ENCODE assay signal across 9 mouse cellular contexts in genomic region chr10:84531576-84531975, GRCm38 (mm10). TPM values are rescaled to one million over a fixed set of nuclear protein-coding genes. Genes with fewer than 3 reads are reported as not detected.
DNase-seq lines count a peak whose midpoint lies in the region; ATAC-seq and TF ChIP-seq lines count a peak whose summit lies in the region.
"Had no signal": no experiment of that assay in that cellular context is flagged by ENCODE, and none has a peak within 500 bp of the region (broad histone marks: within the 10 kb centered on the region; RNA-seq: fewer than 3 reads in every experiment).

No protein-coding gene starts in this region.

- no peak for TF ChIP-seq CTCF in hindbrain, postnatal 0 days (IDR thresholded peaks at IDR 0.05; ENCODE audit: low read depth)

- peak overlapping the region; percentile 78 for H3K4me2 ChIP-seq in heart, embryonic 15.5 days
- H3K4me2 ChIP-seq in embryonic facial prominence, embryonic 11.5 days (ENCODE audit: low read depth, low read length): peak overlapping the region; percentile 51
- peak overlapping the region; percentile 66 for H3K4me2 ChIP-seq in hindbrain, postnatal 0 days (ENCODE audit: low read depth, low read length)
- H3K4me2 ChIP-seq in midbrain, embryonic 14.5 days (ENCODE audit: low read length): peak overlapping the region; percentile 60

- WGBS in heart, embryonic 15.5 days: 81% methylated on average over 4 of the region's 4 CpGs
- WGBS in embryonic facial prominence, embryonic 11.5 days: 88% methylated on average over 4 of the region's 4 CpGs
- WGBS in hindbrain, postnatal 0 days: 81% methylated on average over 4 of the region's 4 CpGs
- 62% methylated on average over 4 of the region's 4 CpGs for WGBS in midbrain, embryonic 14.5 days

- H3K9ac ChIP-seq in heart, embryonic 15.5 days: peak overlapping the region; percentile 94; the same call in 1 of the 2 replicates
- H3K9ac ChIP-seq in embryonic facial prominence, embryonic 11.5 days (replicated peaks; ENCODE audit: low read length): no peak overlapping the region
- H3K9ac ChIP-seq in hindbrain, postnatal 0 days (replicated peaks; ENCODE audit: low read length): 0 out of 2 replicates have a peak overlapping the region, but pooled peaks have one; percentile 28
- peak overlapping the region; percentile 23; the same call in 1 of the 2 replicates for H3K9ac ChIP-seq in midbrain, embryonic 14.5 days (replicated peaks; ENCODE audit: low read length)

- no peaks in the 10 kb centered on the region for H3K9me3 ChIP-seq in heart, embryonic 15.5 days (replicated peaks)
- no peaks in the 10 kb centered on the region for H3K9me3 ChIP-seq in embryonic facial prominence, embryonic 11.5 days (replicated peaks; ENCODE audit: control insufficient read depth, low read length)
- no peaks in the 10 kb centered on the region for H3K9me3 ChIP-seq in hindbrain, postnatal 0 days (ENCODE audit: low read length)
- no peaks in the 10 kb centered on the region for H3K9me3 ChIP-seq in midbrain, embryonic 14.5 days (ENCODE audit: control insufficient read depth, low read length)

- no peak for ATAC-seq in heart, embryonic 15.5 days (replicated peaks; ENCODE audit: insufficient number of reproducible peaks, insufficient read depth, low FRiP score, low read depth)
- ATAC-seq in embryonic facial prominence, embryonic 11.5 days (replicated peaks; ENCODE audit: insufficient number of reproducible peaks, low FRiP score, low TSS enrichment, low read depth): no peak
- no peak for ATAC-seq in hindbrain, postnatal 0 days
- no peak for ATAC-seq in midbrain, embryonic 14.5 days (ENCODE audit: low FRiP score, low TSS enrichment)

- H3K27ac ChIP-seq in heart, embryonic 15.5 days: peak overlapping the region; percentile 95
- H3K27ac ChIP-seq in embryonic facial prominence, embryonic 11.5 days (replicated peaks; ENCODE audit: low read depth, low read length): no peak overlapping the region
- H3K27ac ChIP-seq in hindbrain, postnatal 0 days: peak overlapping the region; percentile 20; the same call in 1 of the 2 replicates
- H3K27ac ChIP-seq in midbrain, embryonic 14.5 days (replicated peaks; ENCODE audit: low read depth, low read length): peak overlapping the region; percentile 20; the same call in 1 of the 2 replicates

- H3K4me3 ChIP-seq in heart, embryonic 15.5 days: peak overlapping the region; percentile 88
- peak overlapping the region; percentile 9; the same call in 1 of the 2 replicates for H3K4me3 ChIP-seq in embryonic facial prominence, embryonic 11.5 days (ENCODE audit: low read depth, low read length)
- peak overlapping the region; percentile 62; the same call in 1 of the 2 replicates for H3K4me3 ChIP-seq in hindbrain, postnatal 0 days (ENCODE audit: low read length)
- peak overlapping the region; percentile 86 for H3K4me3 ChIP-seq in midbrain, embryonic 14.5 days (replicated peaks; ENCODE audit: low read depth, low read length)
- H3K4me3 ChIP-seq: erythroblast, embryonic 14.5 days had no signal

- H3K27me3 ChIP-seq in heart, embryonic 15.5 days: no peaks in the 10 kb centered on the region
- H3K27me3 ChIP-seq in embryonic facial prominence, embryonic 11.5 days (ENCODE audit: control insufficient read depth, insufficient read depth, low read length): no peaks in the 10 kb centered on the region
- H3K27me3 ChIP-seq in hindbrain, postnatal 0 days (ENCODE audit: insufficient read depth, low read length): no peaks in the 10 kb centered on the region
- no peaks in the 10 kb centered on the region for H3K27me3 ChIP-seq in midbrain, embryonic 14.5 days (ENCODE audit: control insufficient read depth, insufficient read depth, low read length)

- H3K4me1 ChIP-seq in heart, embryonic 15.5 days (replicated peaks): peaks cover 50% of the 10 kb centered on the region
- peaks cover 3% of the 10 kb centered on the region; the same call in 1 of the 2 replicates for H3K4me1 ChIP-seq in embryonic facial prominence, embryonic 11.5 days (ENCODE audit: control insufficient read depth, insufficient read depth, low read length)
- peaks cover 19% of the 10 kb centered on the region for H3K4me1 ChIP-seq in hindbrain, postnatal 0 days (ENCODE audit: insufficient read depth, low read length)
- peaks cover 25% of the 10 kb centered on the region for H3K4me1 ChIP-seq in midbrain, embryonic 14.5 days (ENCODE audit: control insufficient read depth, insufficient read depth, low read length)

- intact Hi-C loops in left cerebral cortex, postnatal 14 days (cut with DNase I): loop anchor here (5.0 kb wide), 2 partner anchors 46 to 91 kb away; partner anchors contain the start of genes Polr3b and Tcp11l2

- H3K36me3 ChIP-seq in heart, embryonic 15.5 days: peaks cover 14% of the 10 kb centered on the region
- peaks cover 4% of the 10 kb centered on the region for H3K36me3 ChIP-seq in embryonic facial prominence, embryonic 11.5 days (replicated peaks; ENCODE audit: control insufficient read depth, insufficient read depth, low read depth, low read length)
- H3K36me3 ChIP-seq in hindbrain, postnatal 0 days (ENCODE audit: insufficient read depth, low read length): peaks cover 11% of the 10 kb centered on the region
- H3K36me3 ChIP-seq in midbrain, embryonic 14.5 days (ENCODE audit: control insufficient read depth, insufficient read depth, low read length): peaks cover 25% of the 10 kb centered on the region

- DNase-seq in heart, adult 9 months (ENCODE audit: low spot score in 2 of 2): no peak
- no peak for DNase-seq in embryonic facial prominence, embryonic 11.5 days (ENCODE audit: low spot score)
- no peak for DNase-seq in hindbrain, postnatal 0 days (ENCODE audit: low spot score)
- DNase-seq in midbrain, embryonic 14.5 days: peak; percentile 17
- no peak for DNase-seq in ovary, postnatal 36 days (ENCODE audit: low spot score)
- DNase-seq in left cerebral cortex, adult 8-10 months (ENCODE audit: low spot score in 2 of 2): no peak
- DNase-seq in left cerebral cortex, postnatal 14 days (ENCODE audit: low spot score in 2 of 2): no peak

RNA-seq across cellular contexts. Expression of gene Ckap4, which starts 2.3 kb away (rescaled TPM):
- 75.2 and 94.2 TPM in 2 replicates for polyA plus RNA-seq in heart, embryonic 15.5 days (2015; fragmentation: Nextera tagmentation; extraction: Ambion mirVana)
- 80.2 and 82.1 TPM in 2 replicates for polyA plus RNA-seq in embryonic facial prominence, embryonic 11.5 days (2014; fragmentation: Nextera tagmentation; extraction: Ambion mirVana)
- total RNA-seq in hindbrain, postnatal 0 days (2014; rRNA removed): 53.1 and 58.7 TPM in 2 replicates
- 50.9 and 52.1 TPM in 2 replicates for polyA plus RNA-seq in hindbrain, postnatal 0 days (2015; fragmentation: Nextera tagmentation; extraction: Ambion mirVana)
- 57.2 and 71.5 TPM in 2 replicates for polyA plus RNA-seq in midbrain, embryonic 14.5 days (2014; fragmentation: Nextera tagmentation; extraction: Ambion mirVana)
- 10 to 100 TPM; 18.1 to 19.8 (median 18.5) TPM for total RNA-seq in left cerebral cortex, adult 8-10 months (2022)
- 10 to 100 TPM; 32.3 to 34.6 TPM for total RNA-seq in left cerebral cortex, postnatal 14 days (2021)

RNA-seq across cellular contexts. Expression of gene Tcp11l2, which starts 44.9 kb away (rescaled TPM):
- polyA plus RNA-seq in heart, embryonic 15.5 days (2015; fragmentation: Nextera tagmentation; extraction: Ambion mirVana): 32.9 and 33.3 TPM in 2 replicates
- 8.5 and 9.7 TPM in 2 replicates for polyA plus RNA-seq in embryonic facial prominence, embryonic 11.5 days (2014; fragmentation: Nextera tagmentation; extraction: Ambion mirVana)
- total RNA-seq in hindbrain, postnatal 0 days (2014; rRNA removed): 8.1 and 11.2 TPM in 2 replicates
- 18.9 and 20.0 TPM in 2 replicates for polyA plus RNA-seq in hindbrain, postnatal 0 days (2015; fragmentation: Nextera tagmentation; extraction: Ambion mirVana)
- 17.3 and 22.1 TPM in 2 replicates for polyA plus RNA-seq in midbrain, embryonic 14.5 days (2014; fragmentation: Nextera tagmentation; extraction: Ambion mirVana)
- total RNA-seq in left cerebral cortex, adult 8-10 months (2022): 10 to 100 TPM; 21.0 to 24.7 (median 22.5) TPM
- total RNA-seq in left cerebral cortex, postnatal 14 days (2021): 10 to 100 TPM; 20.5 to 24.0 TPM

Comparison
In these comparisons a context has a peak if more than half of its experiments do, and no peak if none do; other contexts are left out.
1. H3K4me3 ChIP-seq: peak in every context shown above with its lines; median percentile 88 in heart, embryonic 15.5 days; 86 in midbrain, embryonic 14.5 days; 62 in hindbrain, postnatal 0 days; 9 in embryonic facial prominence, embryonic 11.5 days.